Mouse (Mus musculus): ENCODE data around the gene Calhm2.

Calhm2 gene

DNA sequence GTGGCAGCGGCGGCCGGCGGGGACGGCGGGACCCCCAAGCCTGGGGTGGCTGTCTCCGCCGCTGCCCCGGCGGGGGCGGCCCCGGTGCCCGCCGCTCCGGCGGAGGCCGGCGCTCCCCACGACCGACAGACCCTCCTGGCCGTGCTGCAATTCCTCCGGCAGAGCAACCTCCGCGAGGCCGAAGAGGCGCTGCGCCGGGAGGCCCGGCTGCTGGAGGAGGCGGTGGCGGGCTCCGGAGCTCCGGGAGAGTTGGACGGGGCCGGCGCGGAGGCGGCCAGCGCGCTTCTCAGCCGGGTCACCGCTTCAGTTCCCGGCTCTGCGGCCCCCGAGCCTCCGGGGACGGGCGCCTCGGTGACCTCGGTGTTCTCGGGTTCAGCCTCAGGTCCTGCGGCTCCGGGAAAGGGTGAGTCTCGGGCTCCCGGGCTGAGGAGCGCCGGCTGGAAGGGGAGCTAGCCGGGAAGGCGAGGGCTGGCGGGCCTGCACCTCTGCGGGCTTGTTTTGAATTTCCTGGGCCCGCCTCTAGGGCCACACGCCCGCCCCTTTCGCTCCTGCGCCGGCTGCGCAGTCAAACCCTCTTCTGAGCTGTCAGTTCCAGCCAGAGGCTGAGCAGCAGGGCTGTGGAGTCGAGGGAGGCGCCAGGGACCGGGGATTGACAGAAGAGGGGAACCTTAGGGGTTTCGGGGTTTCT is 70.0 kb downstream of the Calhm2 start:
- DNase-seq (ENCODE audit: low spot score in 2 of 2): peak; percentile 83 to 84

DNA sequence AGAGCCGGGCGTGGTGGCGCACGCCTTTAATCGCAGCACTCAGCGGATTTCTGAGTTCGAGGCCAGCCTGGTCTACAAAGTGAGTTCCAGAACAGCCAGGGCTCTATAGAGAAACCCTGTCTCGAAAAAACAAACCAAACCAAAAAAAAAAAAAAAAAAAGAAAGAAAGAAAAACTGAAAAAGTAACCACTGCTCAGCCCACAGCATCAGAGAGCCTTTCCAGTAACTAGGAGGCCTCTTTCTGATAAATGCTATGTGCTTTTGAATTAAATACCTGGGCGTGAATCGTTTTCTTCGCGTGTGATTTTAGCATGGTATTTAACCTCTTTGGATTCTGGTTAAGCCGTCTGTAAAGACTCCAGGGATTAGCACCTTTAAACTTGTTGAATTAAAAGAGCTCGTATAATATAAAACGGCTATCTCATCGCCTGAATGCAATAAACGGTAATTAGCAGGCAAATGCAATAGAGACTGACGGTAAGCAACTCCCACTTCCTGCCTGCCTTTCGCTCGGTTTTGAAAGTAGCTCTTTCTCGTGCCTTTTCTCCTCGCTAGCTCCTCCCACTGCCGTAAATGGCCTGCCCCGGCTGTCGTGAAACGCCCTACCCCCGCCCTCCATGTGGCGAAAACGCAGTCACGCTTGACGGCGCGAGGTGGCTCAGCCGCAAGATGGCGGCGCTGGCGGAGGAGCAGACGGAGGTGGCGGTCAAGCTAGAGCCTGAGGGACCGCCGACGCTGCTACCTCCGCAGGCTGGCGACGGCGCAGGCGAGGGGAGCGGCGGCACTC is 70.8 kb downstream of the Calhm2 start, which contains the start of gene Taf5:
Taf5 (plus strand) TSS at position 651 of the 787 bp plus-strand sequence.
- peak; percentile 95 to 98 for DNase-seq (ENCODE audit: low spot score in 2 of 2)

DNA sequence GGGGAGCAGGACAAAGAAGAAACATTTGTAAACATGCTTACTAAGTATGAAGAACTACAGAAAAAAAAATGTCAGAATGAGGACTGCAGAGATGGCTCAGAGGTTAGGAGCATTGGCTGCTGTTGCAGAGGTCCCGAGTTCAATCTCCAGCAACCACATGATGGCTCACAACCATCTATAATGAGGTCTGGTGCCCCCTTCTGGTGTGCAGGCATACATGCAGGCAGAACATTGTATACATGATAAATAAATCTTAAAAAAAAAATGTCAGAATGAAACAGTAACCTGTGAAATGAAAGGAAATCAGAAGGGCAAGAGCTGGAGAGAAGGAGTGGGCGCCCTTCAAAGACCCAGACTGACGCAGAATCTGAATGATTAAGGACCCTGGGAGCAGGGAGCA is 72.2 kb downstream of the Calhm2 start:
- no peak for DNase-seq (ENCODE audit: low spot score in 2 of 2)

DNA sequence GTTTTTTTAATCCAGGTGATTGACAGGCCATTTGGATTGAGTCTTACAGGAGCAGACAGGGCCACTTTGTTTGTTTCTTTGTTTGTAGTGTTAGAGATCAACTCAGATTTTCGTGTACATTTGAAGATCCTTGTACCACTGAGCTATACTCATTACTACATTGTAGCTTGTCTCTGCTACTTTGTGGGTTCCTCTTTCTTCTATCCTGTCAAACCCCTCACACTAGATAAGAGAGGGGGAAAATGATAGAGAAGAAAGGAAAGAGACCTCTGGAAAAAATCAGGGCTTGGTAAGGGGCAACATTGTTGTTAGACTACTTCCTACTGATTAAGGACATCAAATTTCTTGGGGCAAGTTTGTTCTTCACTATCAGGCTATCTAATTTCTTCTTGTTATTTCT is 80.4 kb downstream of the Calhm2 start:
- DNase-seq (ENCODE audit: low spot score in 2 of 2): no peak

Data from right cerebral cortex, adult 2 months (tissue).